Mouse (Mus musculus) G1E (cell line): Measurements from ENCODE around the gene Zswim4. TPM values are rescaled to one million over a fixed set of nuclear protein-coding genes. Genes with fewer than 3 reads are reported as not detected.

Experiments used
- ATAC-seq: 2 replicates; pipeline ENCODE4 v1.8.0; 2016; ENCODE audit warnings: mild to moderate bottlenecking; ENCODE audit not compliant: insufficient number of reproducible peaks, poor library complexity, low FRiP score, severe bottlenecking; ENCODE audit errors: extremely low read depth
- DNase-seq: peaks from one replicate; pipeline ENCODE4 v3.0.0; 2012; ENCODE audit warnings: low spot score
- H3K27me3 ChIP-seq: 2 replicates; pipeline ENCODE4 v1.6.1; 2012; ENCODE audit warnings: mild to moderate bottlenecking, low read length, inconsistent platforms; ENCODE audit not compliant: insufficient read depth
- H3K36me3 ChIP-seq: replicated peaks from 2 replicates; pipeline ENCODE3; 2012; ENCODE audit warnings: mild to moderate bottlenecking, inconsistent platforms
- H3K4me1 ChIP-seq: 2 replicates; pipeline ENCODE4 v1.6.1; 2012; ENCODE audit warnings: low read depth, low read length, inconsistent platforms, mixed read lengths; ENCODE audit not compliant: insufficient read depth
- H3K4me3 ChIP-seq: 2 replicates; pipeline ENCODE4 v1.5.1; 2012; ENCODE audit warnings: low read depth, mild to moderate bottlenecking, inconsistent platforms, low read length, moderate library complexity, mixed read lengths
- H3K9me3 ChIP-seq: replicated peaks from 2 replicates; pipeline ENCODE4 v1.6.1; 2012; ENCODE audit warnings: inconsistent platforms
- CTCF ChIP-seq: IDR thresholded peaks from 2 replicates; pipeline ENCODE4 v1.5.1; 2012; ENCODE audit warnings: low read depth, low read length, inconsistent platforms, mixed read lengths
- GATA1 ChIP-seq: IDR thresholded peaks from 2 replicates; pipeline ENCODE4 v1.6.1; 2012; ENCODE audit warnings: borderline replicate concordance, low read length, inconsistent platforms, mixed read lengths
- GATA2 ChIP-seq: IDR thresholded peaks from 2 replicates; pipeline ENCODE4 v1.6.1; 2012; ENCODE audit warnings: low read depth, low read length, inconsistent platforms, borderline replicate concordance
- POLR2AphosphoS5 ChIP-seq: IDR thresholded peaks from 2 replicates; pipeline ENCODE4 v1.6.1; 2012; ENCODE audit warnings: low read depth, low read length, inconsistent platforms; ENCODE audit not compliant: insufficient replicate concordance
- TAL1 ChIP-seq: conservative IDR thresholded peaks from 2 replicates; pipeline ENCODE4 v1.6.1; 2012; ENCODE audit warnings: low read depth, low read length, inconsistent platforms, mixed read lengths
- polyA plus RNA-seq: library from polyadenylated mRNA; stranded (reverse); fragments of >175 nt; gene quantifications from 2 replicates; pipeline ENCODE4 v1.2.3, GENCODE M21; 2012
- total RNA-seq, 2 experiments: library from RNA; stranded (forward) in 1 of 2; stranded (reverse) in 1 of 2; fragments of 200-1000 nt in 1 of 2; fragments of >200 nt in 1 of 2; fragmentation: Nextera tagmentation in 1 of 2; gene quantifications; 2 replicates each; pipeline ENCODE4 v1.2.3; 2014 to 2017

Gene Zswim4
- total and polyA plus RNA-seq, 3 experiments, result 5.7 to 19.0 (median 8.5) TPM

- TF ChIP-seq POLR2AphosphoS5, result no peak
- TF ChIP-seq TAL1, result no peak
- TF ChIP-seq GATA1, result no peak
- no peak for TF ChIP-seq CTCF
- no peak for TF ChIP-seq GATA2
- ATAC-seq, result no peak
- Histone ChIP-seq H3K9me3 (no peaks in the 10 kb centered on the region), H3K36me3 (no peaks in the 10 kb centered on the region), H3K4me3 (no peak overlapping the region), H3K4me1 (peaks cover 38% of the 10 kb centered on the region), H3K27me3 (peaks cover 15% of the 10 kb centered on the region; the same call in 1 of the 2 replicates)
- no peak for DNase-seq
Observed at GRCm38 (mm10) chr8:84188671-84189070, 48.2 kb downstream of the Zswim4 start.

- Histone ChIP-seq H3K4me3 (no peak overlapping the region; the same call in 1 of the 2 replicates), H3K27me3 (peaks cover 23% of the 10 kb centered on the region), H3K4me1 (peaks cover 29% of the 10 kb centered on the region), H3K9me3 (no peaks in the 10 kb centered on the region), H3K36me3 (no peaks in the 10 kb centered on the region)
- peak; percentile 47 for TF ChIP-seq CTCF
- no peak for TF ChIP-seq GATA1
- no peak for ATAC-seq
- DNase-seq, result peak; percentile 40
Observed at GRCm38 (mm10) chr8:84187065-84187755, 49.6 kb downstream of the Zswim4 start.

- H3K36me3 ChIP-seq, result no peaks in the 10 kb centered on the region
- 0 out of 2 replicates have a peak, but pooled peaks have one; percentile 28 for ATAC-seq
- no peak overlapping the region; the same call in 1 of the 2 replicates for H3K4me3 ChIP-seq
- TF ChIP-seq GATA2 (no peak), GATA1 (no peak), CTCF (peak; percentile 78)
- peaks cover 23% of the 10 kb centered on the region for H3K27me3 ChIP-seq
- peak; percentile 68 for DNase-seq
- no peaks in the 10 kb centered on the region for H3K9me3 ChIP-seq
- peaks cover 22% of the 10 kb centered on the region for H3K4me1 ChIP-seq
Observed at GRCm38 (mm10) chr8:84186547-84186946, 50.3 kb downstream of the Zswim4 start.

GRCm38 (mm10) chr8:84185117-84185516 is 51.7 kb downstream of the Zswim4 start, which contains the start of gene Nanos3:
Gene Nanos3 (minus strand): TSS chr8:84185217.
- DNase-seq (no peak), ATAC-seq (no peak)
- H3K4me3 ChIP-seq, result no peak within 1 kb of the TSS
- TF ChIP-seq GATA1 (no peak), GATA2 (no peak), POLR2AphosphoS5 (no peak)
- peaks cover 34% of the 10 kb centered on the region for H3K27me3 ChIP-seq
- H3K36me3 ChIP-seq, result no peaks in the 10 kb centered on the region
- no peaks in the 10 kb centered on the region for H3K9me3 ChIP-seq
- peaks cover 27% of the 10 kb centered on the region for H3K4me1 ChIP-seq

GRCm38 (mm10) chr8:84184085-84185043 is 52.5 kb downstream of the Zswim4 start:
- Histone ChIP-seq H3K36me3 (no peaks in the 10 kb centered on the region), H3K27me3 (peaks cover 35% of the 10 kb centered on the region), H3K4me1 (peaks cover 27% of the 10 kb centered on the region), H3K4me3 (no peak overlapping the region), H3K9me3 (no peaks in the 10 kb centered on the region)
- TF ChIP-seq POLR2AphosphoS5 (no peak), TAL1 (no peak), GATA2 (no peak), CTCF (no peak), GATA1 (no peak)
- no peak for ATAC-seq
- no peak for DNase-seq

- Histone ChIP-seq H3K27me3 (peaks cover 35% of the 10 kb centered on the region), H3K4me3 (no peak overlapping the region), H3K4me1 (peaks cover 23% of the 10 kb centered on the region), H3K36me3 (no peaks in the 10 kb centered on the region), H3K9me3 (no peaks in the 10 kb centered on the region)
- TF ChIP-seq TAL1 (no peak), GATA1 (no peak), GATA2 (no peak), CTCF (no peak), POLR2AphosphoS5 (no peak)
- ATAC-seq, result no peak
- DNase-seq, result no peak
Observed at GRCm38 (mm10) chr8:84183261-84184084, 53.4 kb downstream of the Zswim4 start.
